Mouse (Mus musculus): ENCODE measurements around the gene Olfr836. TPM values are rescaled to one million over a fixed set of nuclear protein-coding genes. Genes with fewer than 3 reads are reported as not detected.

Gene Olfr836
- polyA plus RNA-seq (2015; fragmentation: Illumina TruSeq; extraction: RNeasy Lipid Tissue Mini Kit (QIAGEN cat#74804); ENCODE audit: low read depth, low replicate concordance): not detected

GRCm38 (mm10) chr9:19120082-19120481, at the start of gene Olfr836:
Gene Olfr836, plus strand, starts transcription at chr9:19120382.

GRCm38 (mm10) chr9:19136017-19136416, 15.8 kb downstream of the Olfr836 start, which contains the start of gene Olfr837:
Gene Olfr837, plus strand, starts transcription at chr9:19136317.

Other genes starting within 250 kb of the Olfr836 start
- not detected for gene Olfr830, start 245.7 kb upstream of the Olfr836 start, polyA plus RNA-seq (2015; fragmentation: Illumina TruSeq; extraction: RNeasy Lipid Tissue Mini Kit (QIAGEN cat#74804); ENCODE audit: low read depth, low replicate concordance)
- not detected for gene Olfr832, start 183.3 kb upstream of the Olfr836 start, polyA plus RNA-seq (2015; fragmentation: Illumina TruSeq; extraction: RNeasy Lipid Tissue Mini Kit (QIAGEN cat#74804); ENCODE audit: low read depth, low replicate concordance)
- gene Olfr834, start 132.4 kb upstream of the Olfr836 start, polyA plus RNA-seq (2015; fragmentation: Illumina TruSeq; extraction: RNeasy Lipid Tissue Mini Kit (QIAGEN cat#74804); ENCODE audit: low read depth, low replicate concordance): not detected
- gene Olfr835, start 87.6 kb upstream of the Olfr836 start, polyA plus RNA-seq (2015; fragmentation: Illumina TruSeq; extraction: RNeasy Lipid Tissue Mini Kit (QIAGEN cat#74804); ENCODE audit: low read depth, low replicate concordance): not detected
- not detected for gene Olfr837, start 15.9 kb downstream of the Olfr836 start, polyA plus RNA-seq (2015; fragmentation: Illumina TruSeq; extraction: RNeasy Lipid Tissue Mini Kit (QIAGEN cat#74804); ENCODE audit: low read depth, low replicate concordance)
- not detected for gene Olfr839-ps1, start 56.9 kb downstream of the Olfr836 start, polyA plus RNA-seq (2015; fragmentation: Illumina TruSeq; extraction: RNeasy Lipid Tissue Mini Kit (QIAGEN cat#74804); ENCODE audit: low read depth, low replicate concordance)
- not detected for gene Olfr843, start 131.6 kb downstream of the Olfr836 start, polyA plus RNA-seq (2015; fragmentation: Illumina TruSeq; extraction: RNeasy Lipid Tissue Mini Kit (QIAGEN cat#74804); ENCODE audit: low read depth, low replicate concordance)
- gene Olfr844, start 196.0 kb downstream of the Olfr836 start, polyA plus RNA-seq (2015; fragmentation: Illumina TruSeq; extraction: RNeasy Lipid Tissue Mini Kit (QIAGEN cat#74804); ENCODE audit: low read depth, low replicate concordance): not detected
- gene Olfr845, start 216.1 kb downstream of the Olfr836 start, polyA plus RNA-seq (2015; fragmentation: Illumina TruSeq; extraction: RNeasy Lipid Tissue Mini Kit (QIAGEN cat#74804); ENCODE audit: low read depth, low replicate concordance): not detected
- not detected for gene Olfr846, start 243.6 kb downstream of the Olfr836 start, polyA plus RNA-seq (2015; fragmentation: Illumina TruSeq; extraction: RNeasy Lipid Tissue Mini Kit (QIAGEN cat#74804); ENCODE audit: low read depth, low replicate concordance)